Mouse (Mus musculus) bone marrow macrophage, adult 2 months (primary cell): ENCODE results near the gene Zcchc4. TPM values are rescaled to one million over a fixed set of nuclear protein-coding genes. Genes with fewer than 3 reads are reported as not detected.
A peak's percentile ranks its signal among the peaks of the same experiment; 100 is the strongest.

Experiments used
- H3K27ac ChIP-seq: 2 replicates; pipeline ENCODE4 v1.5.1; 2012; ENCODE audit warnings: low read depth, low read length; ENCODE audit not compliant: insufficient read depth
- H3K4me1 ChIP-seq: 2 replicates; pipeline ENCODE4 v1.6.1; 2012; ENCODE audit warnings: low read length; ENCODE audit not compliant: control insufficient read depth, insufficient read depth
- H3K4me3 ChIP-seq: 2 replicates; pipeline ENCODE4 v1.5.1; 2012; ENCODE audit warnings: mild to moderate bottlenecking, low read length, moderate library complexity; ENCODE audit not compliant: insufficient read depth
- CTCF ChIP-seq: IDR thresholded peaks from 2 replicates; pipeline ENCODE4 v1.5.1; 2012; ENCODE audit warnings: low read depth, mild to moderate bottlenecking, low read length, moderate library complexity
- POLR2A ChIP-seq: IDR thresholded peaks from 2 replicates; pipeline ENCODE4 v1.6.1; 2012; ENCODE audit warnings: mild to moderate bottlenecking, low read depth, low read length, borderline replicate concordance
- polyA plus RNA-seq: library from polyadenylated mRNA; stranded (reverse); fragments of >200 nt; gene quantifications from 2 replicates; pipeline ENCODE4 v1.2.4, GENCODE M21; 2012; ENCODE audit not compliant: missing spikeins, insufficient read depth, insufficient read length

Gene Zcchc4
- polyA plus RNA-seq, result 11.9 and 13.2 TPM in 2 replicates

- no peak within 1 kb of the TSS for H3K4me3 ChIP-seq
- no peak within 1 kb of the TSS for H3K27ac ChIP-seq
These were observed at the start of gene Zcchc4 for GRCm38 (mm10) chr5:52775237-52775636. Gene Zcchc4 (plus strand): TSS chr5:52775409.

GRCm38 (mm10) chr5:52727747-52728146 lies 47.5 kb upstream of the Zcchc4 start:
- no peak overlapping the region for H3K4me3 ChIP-seq
- TF ChIP-seq CTCF (no peak), POLR2A (no peak)
- H3K27ac ChIP-seq, result no peak overlapping the region
- no peaks in the 10 kb centered on the region for H3K4me1 ChIP-seq

More at GRCm38 (mm10) chr5:52775237-52775636, at the start of gene Zcchc4:
- H3K4me1 ChIP-seq, result no peaks in the 10 kb centered on the region
- TF ChIP-seq CTCF, result no peak

GRCm38 (mm10) chr5:52732811-52733210 lies 42.4 kb upstream of the Zcchc4 start:
- no peak for TF ChIP-seq POLR2A
- TF ChIP-seq CTCF, result no peak
- Histone ChIP-seq H3K4me1 (0 out of 2 replicates have a peak, but pooled peaks cover 2% of the 10 kb centered on the region), H3K4me3 (no peak overlapping the region), H3K27ac (no peak overlapping the region)

GRCm38 (mm10) chr5:52736046-52736445 lies 39.2 kb upstream of the Zcchc4 start:
- Histone ChIP-seq H3K4me3 (no peak overlapping the region), H3K4me1 (0 out of 2 replicates have a peak, but pooled peaks cover 2% of the 10 kb centered on the region), H3K27ac (no peak overlapping the region)
- TF ChIP-seq POLR2A (no peak), CTCF (no peak)

- peaks cover 6% of the 10 kb centered on the region; the same call in 1 of the 2 replicates for H3K4me1 ChIP-seq
- 0 out of 2 replicates have a peak within 1 kb of the TSS, but pooled peaks have one; percentile 10 for H3K27ac ChIP-seq
- peak within 1 kb of the TSS; percentile 95 for H3K4me3 ChIP-seq
- TF ChIP-seq POLR2A (no peak), CTCF (no peak)
These were observed 33.7 kb upstream of the Zcchc4 start, which contains the start of gene Pi4k2b for GRCm38 (mm10) chr5:52741391-52742111. Gene Pi4k2b (plus strand): TSS chr5:52741574.

GRCm38 (mm10) chr5:52742112-52742813 lies 32.9 kb upstream of the Zcchc4 start:
- Histone ChIP-seq H3K4me1 (peaks cover 6% of the 10 kb centered on the region; the same call in 1 of the 2 replicates), H3K27ac (0 out of 2 replicates have a peak overlapping the region, but pooled peaks have one; percentile 10), H3K4me3 (peak overlapping the region; percentile 95)
- TF ChIP-seq POLR2A (no peak), CTCF (no peak)

- 0 out of 2 replicates have a peak overlapping the region, but pooled peaks have one; percentile 14 for H3K27ac ChIP-seq
- TF ChIP-seq POLR2A (no peak), CTCF (no peak)
- peak overlapping the region; percentile 47 for H3K4me3 ChIP-seq
- H3K4me1 ChIP-seq, result peaks cover 4% of the 10 kb centered on the region; the same call in 1 of the 2 replicates
These were observed 32.0 kb upstream of the Zcchc4 start for GRCm38 (mm10) chr5:52743231-52743630.

- no peak for TF ChIP-seq CTCF
- no peak for TF ChIP-seq POLR2A
- peaks cover 4% of the 10 kb centered on the region; the same call in 1 of the 2 replicates for H3K4me1 ChIP-seq
- H3K27ac ChIP-seq, result no peak overlapping the region
- no peak overlapping the region for H3K4me3 ChIP-seq
These were observed 28.3 kb upstream of the Zcchc4 start for GRCm38 (mm10) chr5:52746920-52747319.

- TF ChIP-seq CTCF (no peak), POLR2A (no peak)
- H3K4me1 ChIP-seq, result 0 out of 2 replicates have a peak, but pooled peaks cover 2% of the 10 kb centered on the region
- no peak overlapping the region for H3K27ac ChIP-seq
- H3K4me3 ChIP-seq, result no peak overlapping the region
These were observed 26.5 kb upstream of the Zcchc4 start for GRCm38 (mm10) chr5:52748732-52749131.

- Histone ChIP-seq H3K4me1 (no peaks in the 10 kb centered on the region), H3K4me3 (no peak overlapping the region), H3K27ac (no peak overlapping the region)
- TF ChIP-seq POLR2A, result no peak
- no peak for TF ChIP-seq CTCF
These were observed 22.1 kb upstream of the Zcchc4 start for GRCm38 (mm10) chr5:52753146-52753545.
